Mouse (Mus musculus): ENCODE measurements around the gene Fbxw2.
A peak's percentile ranks its signal among the peaks of the same experiment; 100 is the strongest.
"Not testable (repeated sequence)": the region's sequence is repeated elsewhere in the genome, so short reads cannot be mapped to it uniquely, and the experiment has no call there.

Gene Fbxw2

GRCm38 (mm10) chr2:34825827-34826459 is at the start of gene Fbxw2:
Fbxw2 (minus strand) TSS chr2:34826311.
- DNase-seq (ENCODE audit: low read depth) = peak; percentile 91

GRCm38 (mm10) chr2:34874816-34875345 is 48.8 kb upstream of the Fbxw2 start, which contains the start of gene Psmd5:
Psmd5 (minus strand) TSS chr2:34874968.
- DNase-seq (ENCODE audit: low read depth) = no peak

- no peak for DNase-seq (ENCODE audit: low read depth)
These were observed 48.2 kb upstream of the Fbxw2 start, which contains the start of gene Cutal for GRCm38 (mm10) chr2:34874271-34874670. Cutal (plus strand) TSS chr2:34874396.

- DNase-seq (ENCODE audit: low read depth) = peak; percentile 99
These were observed 44.7 kb upstream of the Fbxw2 start for GRCm38 (mm10) chr2:34870520-34871474.

- peak; percentile 15 for DNase-seq (ENCODE audit: low read depth)
These were observed 43.6 kb upstream of the Fbxw2 start for GRCm38 (mm10) chr2:34869680-34870079.

GRCm38 (mm10) chr2:34857728-34858127 is 31.6 kb upstream of the Fbxw2 start:
- DNase-seq (ENCODE audit: low read depth) = no peak

- no peak for DNase-seq (ENCODE audit: low read depth)
These were observed 29.2 kb upstream of the Fbxw2 start for GRCm38 (mm10) chr2:34855265-34855664.

- no peak for DNase-seq (ENCODE audit: low read depth)
These were observed 21.6 kb upstream of the Fbxw2 start for GRCm38 (mm10) chr2:34847702-34848101.

GRCm38 (mm10) chr2:34843211-34843939 is 17.3 kb upstream of the Fbxw2 start:
- DNase-seq (ENCODE audit: low read depth) = no peak

GRCm38 (mm10) chr2:34841706-34842105 is 15.6 kb upstream of the Fbxw2 start:
- DNase-seq (ENCODE audit: low read depth) = no peak

GRCm38 (mm10) chr2:34840143-34840542 is 14.0 kb upstream of the Fbxw2 start:
- DNase-seq (ENCODE audit: low read depth) = not testable (repeated sequence)

GRCm38 (mm10) chr2:34835669-34836068 is 9.6 kb upstream of the Fbxw2 start:
- no peak for DNase-seq (ENCODE audit: low read depth)

- DNase-seq (ENCODE audit: low read depth) = no peak
These were observed 7.5 kb upstream of the Fbxw2 start for GRCm38 (mm10) chr2:34833624-34834023.

GRCm38 (mm10) chr2:34832766-34833457 is 6.8 kb upstream of the Fbxw2 start, which contains the start of gene Gm34653:
Gm34653 (plus strand) TSS chr2:34833007.
- not testable (repeated sequence) for DNase-seq (ENCODE audit: low read depth)

GRCm38 (mm10) chr2:34830066-34830465 is 4.0 kb upstream of the Fbxw2 start:
- DNase-seq (ENCODE audit: low read depth) = not testable (repeated sequence)

GRCm38 (mm10) chr2:34828026-34828425 is 1.9 kb upstream of the Fbxw2 start:
- DNase-seq (ENCODE audit: low read depth) = no peak

- no peak for DNase-seq (ENCODE audit: low read depth)
These were observed 1.5 kb upstream of the Fbxw2 start for GRCm38 (mm10) chr2:34827591-34827990.

GRCm38 (mm10) chr2:34826460-34827231 is 535 bp upstream of the Fbxw2 start:
- no peak for DNase-seq (ENCODE audit: low read depth)

- DNase-seq (ENCODE audit: low read depth) = no peak
These were observed 7.6 kb downstream of the Fbxw2 start for GRCm38 (mm10) chr2:34818492-34818891.

GRCm38 (mm10) chr2:34815893-34816292 is 10.2 kb downstream of the Fbxw2 start:
- not testable (repeated sequence) for DNase-seq (ENCODE audit: low read depth)

Data from naive thymus-derived CD4-positive, alpha-beta T cell, adult 2 months (primary cell).